Mouse (Mus musculus) frontal cortex, adult (tissue): ENCODE measurements around the gene 2310033P09Rik.

Experiments used
- ATAC-seq: cut with Nextera tagmentation; 2 replicates; pipeline ENCODE4 v1.9.2; 2017; ENCODE audit warnings: mild to moderate bottlenecking, moderate library complexity, mixed read lengths; ENCODE audit not compliant: low TSS enrichment

The 2310033P09Rik gene

GRCm38 (mm10) chr11:59230144-59230760 is 22.1 kb downstream of the 2310033P09Rik start:
- 0 out of 2 replicates have a peak, but pooled peaks have one; percentile 29 for ATAC-seq

GRCm38 (mm10) chr11:59232797-59233196 is 24.7 kb downstream of the 2310033P09Rik start:
- ATAC-seq: no peak

DNA sequence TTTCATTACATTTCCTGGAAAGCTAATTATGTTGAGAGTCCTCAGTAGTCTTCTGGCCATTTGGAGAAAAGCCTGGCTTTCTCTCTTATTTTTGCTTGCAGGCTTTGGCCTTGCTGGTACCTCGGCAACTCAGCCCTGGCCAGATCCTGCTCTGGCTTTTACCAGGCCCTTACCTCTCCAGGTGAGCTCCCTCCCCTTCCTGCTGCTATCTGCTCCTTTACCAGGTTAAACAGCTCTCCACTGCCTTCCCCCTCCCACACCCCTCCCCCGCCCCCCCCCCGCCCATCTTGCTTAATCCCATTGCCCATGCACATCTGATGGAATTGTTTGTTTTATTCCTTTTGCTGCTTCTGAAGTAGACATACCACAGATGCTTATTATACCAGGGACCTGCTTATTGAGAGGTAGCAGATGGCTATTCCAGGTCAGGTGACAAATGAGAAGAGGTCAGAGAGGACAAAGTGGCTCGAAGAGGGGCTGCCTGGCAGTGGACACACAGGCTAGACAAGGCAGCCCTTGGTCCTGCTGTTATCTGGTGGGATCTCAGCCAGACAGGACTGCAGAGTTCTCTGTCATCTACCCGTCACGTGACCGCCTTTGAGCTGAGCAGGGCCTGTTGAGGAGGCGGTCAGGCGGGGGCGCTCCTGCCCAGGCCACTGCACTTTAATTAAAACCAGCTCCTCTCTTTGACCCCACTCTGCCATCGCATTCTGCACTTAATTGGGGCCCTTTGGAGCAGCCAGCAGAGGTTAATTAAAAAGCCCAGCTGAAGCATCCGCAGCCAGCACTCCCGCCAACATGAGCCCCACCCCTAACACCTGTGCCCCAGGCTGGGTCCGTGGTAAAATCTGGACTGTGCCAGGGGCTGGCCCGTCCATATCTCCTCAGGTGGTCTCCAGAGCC is 30.7 kb downstream of the 2310033P09Rik start:
- no peak for ATAC-seq

GRCm38 (mm10) chr11:59239428-59239785 is 31.3 kb downstream of the 2310033P09Rik start:
- no peak for ATAC-seq

DNA sequence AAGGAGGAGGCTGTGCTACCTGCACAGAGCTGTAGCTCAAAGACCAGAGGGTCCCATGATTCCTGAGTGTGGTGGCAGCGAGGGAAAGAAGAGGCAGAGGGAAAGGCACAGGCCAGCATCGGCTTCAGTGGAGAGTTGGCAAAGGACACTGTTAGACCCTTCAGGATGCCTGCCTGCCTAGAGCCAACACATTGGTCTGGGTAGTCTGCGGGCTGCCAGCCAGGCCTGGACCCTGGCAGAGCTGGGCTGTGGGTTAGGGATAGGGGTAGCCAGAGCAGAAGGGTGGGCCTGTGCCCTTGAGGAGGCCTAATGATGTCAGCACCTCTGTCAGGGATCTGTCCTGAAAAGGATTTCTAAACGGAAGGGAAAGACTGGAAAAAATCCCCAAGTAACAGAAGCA is 31.7 kb downstream of the 2310033P09Rik start:
- no peak for ATAC-seq

DNA sequence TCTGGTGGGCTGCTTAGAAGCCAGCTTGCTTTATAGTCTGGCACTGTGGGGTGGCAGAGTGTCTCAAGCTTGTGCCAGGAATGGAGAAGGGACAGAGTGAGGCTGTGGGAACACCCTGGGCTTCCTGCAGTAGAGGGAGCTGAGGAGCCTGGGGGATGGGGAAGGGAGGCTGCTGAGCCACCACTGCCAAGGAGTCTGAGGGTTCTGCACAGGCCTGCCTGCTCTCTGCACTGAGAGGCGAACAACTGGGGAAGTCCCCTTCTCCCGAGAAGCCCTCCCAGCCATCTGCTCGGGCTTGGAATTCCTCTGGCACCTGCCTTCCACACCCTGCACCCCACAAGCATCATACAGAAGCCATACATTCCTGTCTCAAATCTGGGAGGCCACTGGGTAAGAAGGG is 33.7 kb downstream of the 2310033P09Rik start:
- ATAC-seq: peak; percentile 57

DNA sequence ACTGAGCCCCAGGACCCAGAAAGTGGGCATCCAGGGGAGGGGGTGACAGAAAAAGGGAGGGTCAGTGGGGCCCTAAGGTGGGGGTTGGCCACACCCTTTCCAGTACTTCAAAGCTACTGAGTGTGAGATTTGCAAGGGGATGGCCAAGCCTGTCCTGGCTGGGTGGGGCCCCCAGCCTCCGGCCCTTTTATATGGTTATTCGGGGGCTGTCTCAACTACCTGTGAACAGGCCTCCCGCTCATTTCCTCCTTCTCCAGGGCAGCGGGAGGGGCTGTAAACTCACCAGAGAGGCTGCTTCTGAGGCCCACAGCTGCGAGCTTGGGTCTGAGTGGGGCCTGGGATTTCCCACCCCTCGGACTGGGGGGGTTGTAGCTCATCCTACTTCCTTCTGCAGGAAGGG is 35.7 kb downstream of the 2310033P09Rik start:
- no peak for ATAC-seq

GRCm38 (mm10) chr11:59248101-59248500 is 40.0 kb downstream of the 2310033P09Rik start:
- ATAC-seq: no peak

DNA sequence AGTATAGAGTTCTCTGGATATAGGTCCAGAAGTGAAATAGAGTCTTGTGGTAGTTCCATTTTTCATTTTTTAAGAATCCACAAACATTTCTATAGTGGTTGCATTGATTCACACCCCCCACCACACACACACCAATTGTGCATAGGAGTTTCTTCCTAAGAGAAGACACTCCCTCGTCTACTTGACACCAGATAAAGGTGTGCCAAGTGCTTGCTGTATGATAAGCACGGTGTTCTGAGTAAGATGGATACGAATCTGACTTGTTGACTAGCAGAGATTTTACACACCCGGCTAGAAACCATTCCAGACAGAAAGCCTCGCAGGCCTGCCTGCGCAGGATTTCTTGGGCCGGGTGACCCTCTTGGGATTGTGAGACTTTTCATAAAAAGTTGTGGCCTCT is 51.5 kb downstream of the 2310033P09Rik start:
- no peak for ATAC-seq
